Mouse (Mus musculus): ENCODE results near the gene Hes1. TPM values are rescaled to one million over a fixed set of nuclear protein-coding genes. Genes with fewer than 3 reads are reported as not detected.
"Not testable (repeated sequence)": the region's sequence is repeated elsewhere in the genome, so short reads cannot be mapped to it uniquely, and the experiment has no call there.

The Hes1 gene
- total RNA-seq, 2 experiments from 2014 or later: 11.4 to 12.3 TPM

DNA sequence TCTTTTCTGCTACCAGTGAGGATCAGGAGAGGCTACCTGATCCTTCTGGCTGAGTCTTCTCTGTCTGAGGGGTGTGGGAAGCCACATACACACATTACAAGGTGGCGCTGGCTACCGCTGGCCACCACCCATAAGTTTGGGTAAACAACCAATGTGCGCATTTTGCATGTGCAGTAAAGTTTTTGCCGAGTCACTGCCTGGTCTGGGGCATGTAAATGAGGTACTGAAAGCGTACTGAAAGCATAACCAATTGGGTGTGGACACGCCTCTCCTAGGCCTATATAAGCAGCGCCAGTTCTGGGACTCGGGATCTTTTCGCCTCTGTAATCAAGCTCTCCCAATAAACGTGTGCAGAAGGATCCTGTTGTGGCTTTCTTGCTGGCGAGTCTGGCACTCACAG lies 44.0 kb downstream of the Hes1 start:
- intact Hi-C loops (cut with DNase I): not testable (repeated sequence)

DNA sequence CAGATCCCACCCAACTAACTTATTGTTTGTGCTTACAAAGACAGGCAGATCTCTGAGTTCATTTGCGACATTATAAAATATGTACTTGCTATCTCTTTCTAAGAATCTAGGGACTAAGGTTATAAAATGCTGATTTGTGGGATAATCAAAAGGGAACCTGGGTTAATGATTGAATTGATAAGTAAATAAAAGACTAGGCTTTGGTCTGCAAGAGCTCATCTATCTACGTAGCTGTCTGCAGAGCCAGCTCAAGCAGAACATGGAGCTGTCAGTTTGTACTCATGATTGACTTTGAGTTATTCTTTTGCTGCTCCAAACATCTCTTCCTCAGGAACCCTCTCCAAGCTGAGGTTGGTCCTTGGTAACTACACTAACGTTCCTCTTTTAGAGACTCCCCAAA lies 46.3 kb downstream of the Hes1 start:
- DNase-seq: no peak
- intact Hi-C loops (cut with DNase I): no loop called here

More for the DNA sequence above, 44.0 kb downstream of the Hes1 start:
- DNase-seq: not testable (repeated sequence)

DNA sequence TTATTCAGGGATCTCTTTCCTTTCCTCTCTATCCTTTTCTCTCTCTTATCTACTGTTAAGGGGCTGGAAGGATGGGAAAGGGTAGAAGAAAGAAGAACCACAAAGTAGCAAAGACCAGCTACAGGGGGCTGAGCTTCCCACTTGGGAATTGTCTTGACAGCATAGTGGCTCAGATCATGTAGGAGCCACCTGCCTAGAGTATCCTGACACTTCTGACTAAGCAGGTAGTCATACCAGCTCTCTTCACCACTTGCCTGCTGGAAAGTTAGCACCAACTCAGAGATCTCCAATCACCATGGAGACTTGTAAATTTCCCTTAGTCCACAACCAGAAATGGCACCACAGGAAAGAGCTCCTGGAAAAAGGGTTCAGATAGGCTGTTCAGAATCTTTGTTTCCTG lies 46.9 kb downstream of the Hes1 start:
- DNase-seq: no peak
- intact Hi-C loops (cut with DNase I): no loop called here

GRCm38 (mm10) chr16:30111566-30111965 lies 47.4 kb downstream of the Hes1 start:
- DNase-seq: no peak
- intact Hi-C loops (cut with DNase I): no loop called here

DNA sequence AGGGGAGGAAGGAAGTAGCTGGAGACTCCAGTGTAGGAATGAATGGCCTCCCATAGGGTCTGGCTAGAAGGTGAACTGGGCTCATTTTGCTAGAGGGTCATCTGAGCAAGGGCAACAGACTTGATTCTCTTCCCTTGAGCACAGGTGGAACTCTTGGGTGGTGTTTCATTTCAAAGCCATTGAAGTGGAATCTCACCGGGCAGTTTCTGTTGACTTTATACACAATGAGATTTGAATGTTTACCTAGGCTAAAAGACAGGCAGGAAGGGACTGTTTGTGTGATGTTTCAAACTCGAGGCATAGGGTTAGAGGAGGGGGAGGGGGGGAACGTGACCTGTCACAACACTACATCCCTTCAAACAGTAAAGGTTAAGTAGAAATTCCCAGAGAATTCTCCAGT lies 49.0 kb downstream of the Hes1 start:
- intact Hi-C loops (cut with DNase I): no loop called here
- no peak for DNase-seq

DNA sequence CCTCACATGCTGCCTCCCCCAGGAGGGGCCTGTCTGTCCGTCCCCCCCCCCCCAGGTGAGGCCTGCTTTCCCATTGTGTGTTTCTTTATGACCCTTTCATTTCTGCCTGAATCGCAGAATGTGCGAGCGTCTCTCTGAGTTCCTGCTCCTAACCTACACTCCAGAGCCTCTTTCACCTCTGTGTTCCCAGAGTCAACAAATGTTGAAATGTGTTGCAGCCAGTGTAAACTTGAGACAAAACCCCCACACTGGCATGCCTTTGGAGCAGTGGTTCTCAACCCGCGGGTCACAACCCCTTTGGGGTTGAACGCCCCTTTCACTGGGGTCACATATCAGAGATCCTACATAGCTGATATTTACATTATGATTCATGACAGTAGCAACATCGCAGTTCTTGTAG lies 49.6 kb downstream of the Hes1 start:
- intact Hi-C loops (cut with DNase I): no loop called here
- DNase-seq: no peak

DNA sequence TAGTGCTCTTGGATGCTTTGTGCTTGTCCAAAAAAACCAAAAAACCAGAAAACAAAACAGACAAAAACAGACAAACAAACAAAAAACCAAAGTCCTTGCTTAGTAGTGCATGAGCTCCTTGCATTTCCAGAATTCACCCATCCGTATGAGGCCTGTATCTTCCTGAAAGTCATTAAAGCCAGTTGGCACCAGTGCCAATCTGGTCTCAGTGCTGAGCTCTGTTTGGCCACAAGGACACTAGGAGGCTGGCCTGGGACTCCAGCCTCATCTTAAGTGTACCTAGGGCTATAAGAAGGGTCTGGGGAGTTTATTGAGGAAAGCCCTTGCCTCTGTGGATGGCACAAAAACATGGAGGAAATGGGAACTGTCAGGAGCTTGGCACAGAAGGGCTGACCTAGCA lies 50.3 kb downstream of the Hes1 start:
- intact Hi-C loops (cut with DNase I): no loop called here
- no peak for DNase-seq

Other genes with a start within 250 kb of the Hes1 start
- gene Cpn2, start 203.1 kb downstream of the Hes1 start, total RNA-seq (2021): not detected
- under 1 TPM; 0.10 to 0.17 TPM for gene Lrrc15, start 218.9 kb downstream of the Hes1 start, total RNA-seq (2021)
- not detected for gene Gp5, start 246.4 kb downstream of the Hes1 start, total RNA-seq (2021)

Measured in gastrocnemius, postnatal 36 days (tissue).